Mouse (Mus musculus) limb, embryonic 14.5 days (tissue): ENCODE measurements around the gene Wdr60. TPM values are rescaled to one million over a fixed set of nuclear protein-coding genes. Genes with fewer than 3 reads are reported as not detected.

Source experiments
- ATAC-seq: fragments of 200-750 bp; cut with Nextera tagmentation; 2 replicates; pipeline ENCODE4 v1.8.0; 2017; ENCODE audit warnings: low read depth, moderate number of reproducible peaks, moderate TSS enrichment; ENCODE audit not compliant: low FRiP score
- DNase-seq: peaks from one replicate; pipeline ENCODE4 v3.0.0-alpha.2; 2015; ENCODE audit warnings: low spot score
- H3K27ac ChIP-seq: fragments of 300-500 bp; sonication (generic); replicated peaks from 2 replicates; pipeline ENCODE4 v1.5.1; 2014; ENCODE audit warnings: low read depth, mild to moderate bottlenecking, low read length, moderate library complexity, mixed read lengths
- H3K27me3 ChIP-seq: fragments of 300-500 bp; sonication (generic); 2 replicates; pipeline ENCODE4 v1.6.1; 2014; ENCODE audit warnings: low read length, mixed read lengths; ENCODE audit not compliant: control insufficient read depth, insufficient read depth
- H3K36me3 ChIP-seq: fragments of 300-500 bp; sonication (generic); 2 replicates; pipeline ENCODE4 v1.6.1; 2014; ENCODE audit warnings: mild to moderate bottlenecking, low read length, moderate library complexity, mixed read lengths; ENCODE audit not compliant: control insufficient read depth, insufficient read depth
- H3K4me1 ChIP-seq: fragments of 300-500 bp; sonication (generic); 2 replicates; pipeline ENCODE4 v1.6.1; 2014; ENCODE audit warnings: antibody characterized with exemption, low read length, mixed read lengths; ENCODE audit not compliant: control insufficient read depth, insufficient read depth
- H3K4me2 ChIP-seq: fragments of 300-500 bp; sonication (generic); replicated peaks from 2 replicates; pipeline ENCODE4 v1.6.1; 2014; ENCODE audit warnings: low read depth, mild to moderate bottlenecking, low read length, moderate library complexity; ENCODE audit not compliant: severe bottlenecking
- H3K4me3 ChIP-seq: fragments of 300-500 bp; sonication (generic); replicated peaks from 2 replicates; pipeline ENCODE4 v1.5.1; 2014; ENCODE audit warnings: low read length
- H3K9ac ChIP-seq: fragments of 300-500 bp; sonication (generic); 2 replicates; pipeline ENCODE4 v1.6.1; 2014; ENCODE audit warnings: mild to moderate bottlenecking, low read depth, low read length, moderate library complexity; ENCODE audit not compliant: severe bottlenecking
- H3K9me3 ChIP-seq: fragments of 300-500 bp; sonication (generic); 2 replicates; pipeline ENCODE4 v1.6.1; 2016; ENCODE audit warnings: low read length; ENCODE audit not compliant: control insufficient read depth
- POLR2A ChIP-seq: fragments of 200-500 bp; IDR thresholded peaks from 2 replicates; pipeline ENCODE4 v1.8.0; 2012; ENCODE audit warnings: inconsistent platforms, mild to moderate bottlenecking, moderate library complexity, borderline replicate concordance; ENCODE audit not compliant: insufficient read depth, insufficient read length; ENCODE audit errors: extremely low read depth
- WGBS: fragments of 180-500 bp; shearing (Covaris S2); extraction: QIAGEN DNeasy Blood & Tissue Kit; methylation state at CpG from one replicate; pipeline ENCODE4 v1.1.7; 2014; 5-methylcytosine and 5-hydroxymethylcytosine counted together
- polyA plus RNA-seq, 2 experiments: library from polyadenylated mRNA; depleted of rRNA in 1 of 2; stranded (reverse) in 1 of 2; unstranded in 1 of 2; fragments of >200 nt; fragmentation: Nextera tagmentation in 1 of 2; extraction: Ambion mirVana in 1 of 2; gene quantifications; 2 replicates each; pipeline versions ENCODE4 v1.2.1 to v1.2.3; 2012 to 2014

Wdr60 gene
- polyA plus RNA-seq, 2 experiments: 20.7 to 25.9 TPM

- Histone ChIP-seq H3K4me3 (no peak overlapping the region), H3K9me3 (no peaks in the 10 kb centered on the region), H3K9ac (no peak overlapping the region), H3K4me2 (no peak overlapping the region), H3K27ac (no peak overlapping the region), H3K27me3 (no peaks in the 10 kb centered on the region), H3K4me1 (no peaks in the 10 kb centered on the region; the same call in 1 of the 2 replicates), H3K36me3 (peaks cover 32% of the 10 kb centered on the region)
- ATAC-seq: no peak
- no peak for DNase-seq
- WGBS: 83% methylated on average over 3 of the region's 3 CpGs
- no peak for TF ChIP-seq POLR2A
Measured at GRCm38 (mm10) chr12:116229451-116229850, 33.4 kb downstream of the Wdr60 start.

GRCm38 (mm10) chr12:116226289-116227057, 36.3 kb downstream of the Wdr60 start:
- no peak overlapping the region for H3K9ac ChIP-seq
- TF ChIP-seq POLR2A: no peak
- no peaks in the 10 kb centered on the region for H3K27me3 ChIP-seq
- H3K36me3 ChIP-seq: peaks cover 42% of the 10 kb centered on the region
- no peaks in the 10 kb centered on the region for H3K9me3 ChIP-seq
- DNase-seq: no peak
- H3K4me1 ChIP-seq: no peaks in the 10 kb centered on the region
- no peak overlapping the region for H3K4me2 ChIP-seq
- no peak overlapping the region for H3K27ac ChIP-seq
- ATAC-seq: no peak
- no peak overlapping the region for H3K4me3 ChIP-seq
- WGBS: 79% methylated on average over 10 of the region's 10 CpGs

- no peak for TF ChIP-seq POLR2A
- DNase-seq: no peak
- no peak for ATAC-seq
- Histone ChIP-seq H3K4me2 (no peak overlapping the region), H3K9me3 (no peaks in the 10 kb centered on the region), H3K4me3 (no peak overlapping the region), H3K36me3 (peaks cover 41% of the 10 kb centered on the region), H3K9ac (no peak overlapping the region), H3K27me3 (no peaks in the 10 kb centered on the region), H3K27ac (no peak overlapping the region), H3K4me1 (no peaks in the 10 kb centered on the region)
- WGBS: 90% methylated on average over 2 of the region's 2 CpGs
Measured at GRCm38 (mm10) chr12:116223107-116223506, 39.7 kb downstream of the Wdr60 start.

- Histone ChIP-seq H3K27me3 (no peaks in the 10 kb centered on the region), H3K9me3 (no peaks in the 10 kb centered on the region), H3K4me3 (no peak overlapping the region), H3K9ac (no peak overlapping the region), H3K27ac (no peak overlapping the region), H3K4me1 (no peaks in the 10 kb centered on the region), H3K36me3 (peaks cover 32% of the 10 kb centered on the region), H3K4me2 (no peak overlapping the region)
- ATAC-seq (no peak), DNase-seq (no peak)
- WGBS: 95% methylated on average over 8 of the region's 8 CpGs
- no peak for TF ChIP-seq POLR2A
Measured at GRCm38 (mm10) chr12:116207486-116207885, 55.3 kb downstream of the Wdr60 start.

GRCm38 (mm10) chr12:116205726-116206125, 57.1 kb downstream of the Wdr60 start:
- Histone ChIP-seq H3K9ac (no peak overlapping the region), H3K4me1 (no peaks in the 10 kb centered on the region), H3K4me2 (no peak overlapping the region), H3K27me3 (no peaks in the 10 kb centered on the region), H3K4me3 (no peak overlapping the region), H3K9me3 (no peaks in the 10 kb centered on the region), H3K36me3 (peaks cover 18% of the 10 kb centered on the region), H3K27ac (no peak overlapping the region)
- WGBS: 81% methylated on average over 3 of the region's 3 CpGs
- no peak for ATAC-seq
- no peak for TF ChIP-seq POLR2A
- no peak for DNase-seq
